21 mouse cellular contexts compared by ENCODE assay signal in the genomic region with DNA sequence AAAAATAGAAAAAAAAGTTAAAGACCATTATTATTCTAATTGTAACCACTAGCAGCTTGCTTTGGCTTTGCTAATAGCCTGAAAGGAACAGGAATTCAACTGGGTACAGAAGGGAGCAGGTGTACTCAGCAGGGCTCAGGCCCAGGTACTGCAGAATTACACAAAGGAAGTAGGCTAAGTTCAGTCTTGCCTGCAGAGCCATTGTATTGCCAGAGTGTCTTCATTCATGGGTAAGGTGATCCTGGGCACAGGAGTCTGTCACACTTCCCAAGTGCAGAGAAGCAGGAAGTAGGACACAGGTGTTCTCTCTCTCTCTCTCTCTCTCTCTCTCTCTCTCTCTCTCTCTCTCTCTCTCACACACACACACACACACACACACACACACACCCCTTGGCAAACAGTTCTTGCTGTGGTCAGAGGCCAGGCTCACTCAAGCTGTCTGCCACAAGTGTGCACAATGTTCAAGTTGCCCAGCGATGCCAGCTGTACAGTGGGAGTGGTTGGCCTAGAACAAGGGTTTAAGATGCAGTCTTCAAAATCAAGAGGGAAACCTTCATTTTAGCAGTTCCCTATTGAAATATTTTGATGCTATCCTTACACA. TPM values are rescaled to one million over a fixed set of nuclear protein-coding genes. Genes with fewer than 3 reads are reported as not detected.
A peak's percentile ranks its signal among the peaks of the same experiment; 100 is the strongest.
DNase-seq lines count a peak whose midpoint lies in the region; ATAC-seq and TF ChIP-seq lines count a peak whose summit lies in the region.
"Had no signal": no experiment of that assay in that cellular context is flagged by ENCODE, and none has a peak within 500 bp of the region (broad histone marks: within the 10 kb centered on the region; RNA-seq: fewer than 3 reads in every experiment).

No protein-coding gene starts in this region.

- no peak overlapping the region for H3K4me3 ChIP-seq in midbrain, embryonic 11.5 days (ENCODE audit: low read depth, low read length)
- no peak overlapping the region for H3K4me3 ChIP-seq in midbrain, postnatal 0 days (ENCODE audit: low read depth, low read length)
- H3K4me3 ChIP-seq in bone marrow macrophage, adult 2 months (ENCODE audit: insufficient read depth, low read length) = no peak overlapping the region
- H3K4me3 ChIP-seq in intestine, postnatal 0 days (ENCODE audit: low read depth, low read length) = no peak overlapping the region
- H3K4me3 ChIP-seq: embryonic facial prominence, embryonic 13.5 days; heart, embryonic 10.5 days; limb, embryonic 15.5 days; midbrain, embryonic 12.5 days had no signal

- TF ChIP-seq CTCF in midbrain, postnatal 0 days (IDR thresholded peaks at IDR 0.05) = no peak
- TF ChIP-seq CTCF in bone marrow macrophage, adult 2 months (IDR thresholded peaks at IDR 0.05; ENCODE audit: low read depth, low read length) = no peak
- no peak for TF ChIP-seq CTCF in intestine, postnatal 0 days (IDR thresholded peaks at IDR 0.05; ENCODE audit: low read depth)

- no peak overlapping the region for H3K4me2 ChIP-seq in midbrain, embryonic 11.5 days
- H3K4me2 ChIP-seq in midbrain, postnatal 0 days (ENCODE audit: low read depth, low read length, poor library complexity, severe bottlenecking) = no peak overlapping the region
- no peak overlapping the region for H3K4me2 ChIP-seq in intestine, postnatal 0 days (replicated peaks; ENCODE audit: low read depth)
- H3K4me2 ChIP-seq: embryonic facial prominence, embryonic 13.5 days; limb, embryonic 15.5 days; midbrain, embryonic 12.5 days had no signal

- no peak for TF ChIP-seq POLR2A in bone marrow macrophage, adult 2 months (IDR thresholded peaks at IDR 0.05; ENCODE audit: borderline replicate concordance, low read depth, low read length)

- no peak overlapping the region for H3K9ac ChIP-seq in midbrain, embryonic 11.5 days (ENCODE audit: low read length)
- H3K9ac ChIP-seq in midbrain, postnatal 0 days (replicated peaks; ENCODE audit: low read length, poor library complexity, severe bottlenecking) = no peak overlapping the region
- no peak overlapping the region for H3K9ac ChIP-seq in intestine, postnatal 0 days (ENCODE audit: low read depth, low read length)
- H3K9ac ChIP-seq: embryonic facial prominence, embryonic 13.5 days; limb, embryonic 15.5 days; midbrain, embryonic 12.5 days had no signal

- no peak overlapping the region for H3K27ac ChIP-seq in midbrain, embryonic 11.5 days (ENCODE audit: low read depth, low read length)
- no peak overlapping the region for H3K27ac ChIP-seq in midbrain, postnatal 0 days (ENCODE audit: low read depth, low read length)
- H3K27ac ChIP-seq in bone marrow macrophage, adult 2 months (ENCODE audit: insufficient read depth, low read depth, low read length) = 0 out of 2 replicates have a peak overlapping the region, but pooled peaks have one; percentile 0
- no peak overlapping the region for H3K27ac ChIP-seq in intestine, postnatal 0 days (ENCODE audit: low read depth, low read length)
- H3K27ac ChIP-seq: embryonic facial prominence, embryonic 13.5 days; heart, embryonic 10.5 days; limb, embryonic 15.5 days; midbrain, embryonic 12.5 days had no signal

- H3K36me3 ChIP-seq in midbrain, embryonic 11.5 days (ENCODE audit: control insufficient read depth, insufficient read depth, low read length) = no peaks in the 10 kb centered on the region
- H3K36me3 ChIP-seq in midbrain, postnatal 0 days (ENCODE audit: insufficient read depth, low read length) = no peaks in the 10 kb centered on the region
- no peaks in the 10 kb centered on the region for H3K36me3 ChIP-seq in intestine, postnatal 0 days (ENCODE audit: control insufficient read depth, insufficient read depth)
- H3K36me3 ChIP-seq: embryonic facial prominence, embryonic 13.5 days; heart, embryonic 10.5 days; limb, embryonic 15.5 days; midbrain, embryonic 12.5 days had no signal

- no peaks in the 10 kb centered on the region for H3K27me3 ChIP-seq in midbrain, embryonic 11.5 days (ENCODE audit: control insufficient read depth, insufficient read depth, low read length)
- no peaks in the 10 kb centered on the region for H3K27me3 ChIP-seq in midbrain, postnatal 0 days (ENCODE audit: insufficient read depth, low read length)
- H3K27me3 ChIP-seq in intestine, postnatal 0 days (replicated peaks; ENCODE audit: control insufficient read depth, insufficient read depth, low read length) = no peaks in the 10 kb centered on the region
- H3K27me3 ChIP-seq: embryonic facial prominence, embryonic 13.5 days; limb, embryonic 15.5 days; midbrain, embryonic 12.5 days had no signal

- H3K4me1 ChIP-seq in midbrain, embryonic 11.5 days (ENCODE audit: control insufficient read depth, insufficient read depth, low read length) = no peaks in the 10 kb centered on the region
- no peaks in the 10 kb centered on the region for H3K4me1 ChIP-seq in midbrain, postnatal 0 days (ENCODE audit: insufficient read depth, low read length)
- H3K4me1 ChIP-seq in bone marrow macrophage, adult 2 months (ENCODE audit: control insufficient read depth, insufficient read depth, low read length) = peaks cover 58% of the 10 kb centered on the region
- H3K4me1 ChIP-seq in intestine, postnatal 0 days (replicated peaks; ENCODE audit: control insufficient read depth, insufficient read depth, low read length) = no peaks in the 10 kb centered on the region
- H3K4me1 ChIP-seq: embryonic facial prominence, embryonic 13.5 days; heart, embryonic 10.5 days; limb, embryonic 15.5 days; midbrain, embryonic 12.5 days had no signal

- ATAC-seq in midbrain, embryonic 11.5 days (ENCODE audit: low FRiP score) = no peak
- ATAC-seq in midbrain, postnatal 0 days (ENCODE audit: low FRiP score) = no peak
- no peak for ATAC-seq in intestine, postnatal 0 days
- ATAC-seq: hindbrain, embryonic 16.5 days had no signal

- DNase-seq in midbrain, embryonic 11.5 days (ENCODE audit: low spot score, missing footprints) = peak; percentile 21
- DNase-seq in midbrain, postnatal 0 days (ENCODE audit: low spot score) = no peak
- peak; percentile 40 to 70 for DNase-seq in thymus, adult 18-20 months
- no peak for DNase-seq in left cerebral cortex, adult 18-20 months (ENCODE audit: low spot score in 2 of 2)
- no peak for DNase-seq in lung, postnatal 10 days
- DNase-seq in liver = no peak
- DNase-seq: adrenal gland, adult 8-10 months; cerebellum, adult 18-20 months; gastrocnemius, postnatal 25 days; heart, postnatal 36 days; kidney, adult 2 months; kidney, postnatal 36 days; lung, adult 18-20 months; right cerebral cortex, postnatal 4 days had no signal

- H3K9me3 ChIP-seq in midbrain, embryonic 11.5 days (ENCODE audit: control insufficient read depth, low read length) = no peaks in the 10 kb centered on the region
- H3K9me3 ChIP-seq in midbrain, postnatal 0 days (ENCODE audit: low read length) = no peaks in the 10 kb centered on the region
- H3K9me3 ChIP-seq in intestine, postnatal 0 days (ENCODE audit: control insufficient read depth) = no peaks in the 10 kb centered on the region
- H3K9me3 ChIP-seq: embryonic facial prominence, embryonic 13.5 days; heart, embryonic 10.5 days; limb, embryonic 15.5 days; midbrain, embryonic 12.5 days had no signal

- WGBS in midbrain, embryonic 11.5 days = 70% methylated on average over 1 of the region's 1 CpGs
- WGBS in midbrain, postnatal 0 days = 74% methylated on average over 1 of the region's 1 CpGs
- WGBS in intestine, postnatal 0 days = 80% methylated on average over 1 of the region's 1 CpGs

RNA-seq across cellular contexts. Expression of gene Ptprc, which starts 21.2 kb away (rescaled TPM):
- polyA plus RNA-seq in midbrain, embryonic 11.5 days (2014; fragmentation: Nextera tagmentation; extraction: Ambion mirVana) = 0.98 and 2.0 TPM in 2 replicates
- 1.9 and 4.1 TPM in 2 replicates for total RNA-seq in midbrain, postnatal 0 days (2014; rRNA removed)
- polyA plus RNA-seq in midbrain, postnatal 0 days (2015; fragmentation: Nextera tagmentation; extraction: Ambion mirVana) = 0.77 and 0.90 TPM in 2 replicates
- polyA plus RNA-seq in bone marrow macrophage, adult 2 months (2012; ENCODE audit: insufficient read depth, insufficient read length, missing spikeins) = 565 and 582 TPM in 2 replicates
- polyA plus RNA-seq in intestine, postnatal 0 days (2015; fragmentation: Nextera tagmentation; extraction: Ambion mirVana) = 3.3 and 3.6 TPM in 2 replicates
- total RNA-seq in left cerebral cortex, adult 18-20 months (2021) = 1 to 10 TPM; 2.4 to 2.5 TPM

Comparison
In these comparisons a context has a peak if more than half of its experiments do, and no peak if none do; other contexts are left out.
1. DNase-seq: peak in midbrain, embryonic 11.5 days (single experiment) and thymus, adult 18-20 months (2 of 2); none in midbrain, postnatal 0 days (single experiment), left cerebral cortex, adult 18-20 months (0 of 2), lung, postnatal 10 days (single experiment) and liver (single experiment).
2. RNA of gene Ptprc, which starts 21.2 kb away (polyA plus RNA-seq): 565 to 582 TPM in bone marrow macrophage, adult 2 months; 3.3 to 3.6 TPM in intestine, postnatal 0 days, 0.98 to 2.0 TPM in midbrain, embryonic 11.5 days and 0.77 to 0.90 TPM in midbrain, postnatal 0 days; every median in the first group is over 100 times any median in the second.